Mouse (Mus musculus) neutrophil, adult 5-6 weeks (primary cell): ENCODE measurements around the gene Mrc1. TPM values are rescaled to one million over a fixed set of nuclear protein-coding genes. Genes with fewer than 3 reads are reported as not detected.
"Not testable (repeated sequence)": the region's sequence is repeated elsewhere in the genome, so short reads cannot be mapped to it uniquely, and the experiment has no call there.

ENCODE experiments used
- ATAC-seq: fragments of 151-379, 151-347 bp; 2 replicates; pipeline ENCODE4 v1.8.0; 2017; ENCODE audit warnings: mild to moderate bottlenecking, moderate TSS enrichment; ENCODE audit not compliant: insufficient number of reproducible peaks, poor library complexity, low FRiP score, severe bottlenecking; ENCODE audit errors: extremely low read depth
- total RNA-seq: library from RNA; stranded (forward); fragments of 200-1000 nt; gene quantifications from 2 replicates; pipeline ENCODE4 v1.2.3, GENCODE M21; 2017

The Mrc1 gene
- total RNA-seq = 1.1 and 2.1 TPM in 2 replicates

DNA sequence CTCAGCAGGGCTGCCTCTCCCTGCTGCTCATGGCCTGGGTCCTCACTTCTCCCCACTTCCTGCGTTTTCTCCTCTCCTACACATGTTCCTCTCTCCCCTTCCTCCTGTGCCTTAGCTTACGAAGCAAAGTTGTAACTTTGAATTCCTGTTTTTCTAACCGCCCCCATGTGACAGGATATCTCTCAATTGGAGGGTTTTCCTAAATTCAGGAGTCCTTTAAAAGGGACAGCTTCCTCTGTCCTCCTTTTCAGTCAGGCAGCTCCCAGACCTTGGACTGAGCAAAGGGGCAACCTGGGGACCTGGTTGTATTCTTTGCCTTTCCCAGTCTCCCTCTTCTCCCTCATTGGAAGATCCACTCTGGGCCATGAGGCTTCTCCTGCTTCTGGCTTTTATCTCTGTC is at the start of gene Mrc1:
Mrc1 (plus strand) TSS at position 244 of the 400 bp plus-strand sequence.
- no peak for ATAC-seq

DNA sequence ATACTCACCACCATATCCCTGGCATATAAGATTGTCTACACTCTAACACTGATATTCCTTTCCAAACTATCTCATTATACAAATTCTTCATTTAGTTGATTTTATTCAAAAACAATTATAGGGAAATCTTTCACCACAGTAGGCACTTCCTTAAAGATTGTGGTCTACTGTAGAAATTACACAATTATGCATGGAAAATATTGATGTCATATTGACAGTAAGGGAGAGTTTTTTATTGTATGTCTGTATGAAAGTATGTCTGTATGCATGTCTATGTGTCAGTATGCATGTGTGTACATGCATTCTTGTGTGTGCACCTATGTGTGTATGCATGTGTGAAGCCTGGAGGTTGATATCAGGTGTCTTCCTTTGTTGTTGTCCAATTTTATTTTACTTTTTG is 44.8 kb upstream of the Mrc1 start:
- ATAC-seq = no peak

DNA sequence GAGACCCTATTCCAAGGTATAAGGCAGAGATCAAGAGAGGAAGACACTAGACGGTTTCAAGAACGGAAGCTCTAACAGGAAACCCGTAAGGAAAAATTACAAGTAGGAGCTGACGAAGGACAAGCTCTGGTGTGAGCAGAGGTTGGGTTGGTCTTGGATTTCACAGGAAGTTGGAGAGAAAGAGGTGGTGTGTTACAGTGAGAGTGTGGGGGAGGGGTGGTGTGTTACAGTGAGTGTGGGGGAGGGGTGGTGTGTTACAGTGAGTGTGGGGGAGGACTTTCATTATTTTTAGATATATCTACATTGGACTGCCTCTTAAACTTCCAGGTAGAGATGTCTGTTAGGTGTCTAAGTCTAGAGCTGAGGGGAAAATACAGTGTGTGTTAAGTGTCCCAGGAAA is 38.5 kb upstream of the Mrc1 start:
- ATAC-seq = no peak

DNA sequence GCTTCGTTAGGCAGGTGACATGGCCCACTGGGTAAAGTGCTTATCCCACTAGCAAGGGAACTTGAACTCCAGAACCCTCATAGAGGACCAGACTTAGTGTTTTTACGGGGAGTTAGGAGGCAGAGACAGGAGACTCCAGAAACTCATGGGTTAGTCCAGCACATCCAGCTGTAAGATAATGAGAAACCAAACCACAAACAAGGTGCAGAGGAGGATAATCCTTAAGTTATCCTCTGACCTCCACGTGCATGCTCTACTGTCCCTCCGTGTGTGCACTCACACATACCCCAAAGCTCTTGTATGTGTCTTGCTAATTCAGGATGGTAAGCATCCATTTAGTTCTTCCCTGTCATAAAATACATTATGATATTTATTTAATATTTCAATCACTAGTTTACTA is 37.6 kb upstream of the Mrc1 start:
- no peak for ATAC-seq

DNA sequence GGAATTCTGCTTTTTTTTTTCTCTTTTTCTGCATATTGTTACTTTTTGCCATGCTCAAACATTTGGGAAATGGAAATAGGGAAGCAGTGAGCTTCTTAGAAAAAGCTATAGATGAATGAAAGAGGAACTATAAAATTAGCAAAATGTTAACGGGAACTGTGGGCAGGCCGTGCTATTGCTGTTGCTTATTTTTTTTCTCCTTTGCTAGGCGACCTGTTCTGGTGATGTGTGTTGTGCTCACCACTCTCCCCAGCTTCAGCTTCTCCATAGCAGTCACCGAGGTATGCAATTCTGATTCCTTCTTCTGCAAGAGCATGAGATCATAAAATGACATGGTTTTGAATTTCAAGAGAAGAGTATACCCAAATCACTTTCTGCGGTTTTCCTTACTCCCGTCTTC is 37.1 kb upstream of the Mrc1 start:
- ATAC-seq = 0 out of 2 replicates have a peak, but pooled peaks have one; percentile 13

DNA sequence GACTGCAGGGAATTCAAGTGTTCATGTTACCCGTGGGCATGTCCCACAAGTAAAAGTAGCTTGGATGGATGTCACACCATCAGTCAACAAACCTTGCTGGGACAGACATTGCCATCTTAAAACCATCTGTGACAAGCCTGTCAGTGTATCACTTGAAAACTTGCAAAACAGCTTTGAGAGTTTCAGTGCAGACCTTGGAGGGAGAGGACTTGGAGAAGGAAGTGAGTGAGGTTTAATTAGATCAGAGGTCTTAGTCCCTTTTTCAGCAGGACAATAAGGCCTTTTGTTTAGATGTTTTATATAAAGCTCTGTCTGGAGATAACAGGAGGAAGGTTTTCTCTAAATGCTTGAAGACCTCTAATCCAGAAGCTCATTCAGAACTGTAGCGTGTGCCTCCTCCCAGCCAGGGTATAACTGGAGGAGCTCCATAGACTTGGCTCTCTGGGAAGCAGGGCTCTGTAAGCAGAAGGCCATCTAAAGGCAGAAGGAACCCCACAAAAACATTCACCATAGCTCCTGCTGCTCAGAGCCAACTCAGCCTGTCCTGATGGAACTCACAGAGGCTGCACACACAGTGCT is 30.8 kb upstream of the Mrc1 start:
- not testable (repeated sequence) for ATAC-seq

DNA sequence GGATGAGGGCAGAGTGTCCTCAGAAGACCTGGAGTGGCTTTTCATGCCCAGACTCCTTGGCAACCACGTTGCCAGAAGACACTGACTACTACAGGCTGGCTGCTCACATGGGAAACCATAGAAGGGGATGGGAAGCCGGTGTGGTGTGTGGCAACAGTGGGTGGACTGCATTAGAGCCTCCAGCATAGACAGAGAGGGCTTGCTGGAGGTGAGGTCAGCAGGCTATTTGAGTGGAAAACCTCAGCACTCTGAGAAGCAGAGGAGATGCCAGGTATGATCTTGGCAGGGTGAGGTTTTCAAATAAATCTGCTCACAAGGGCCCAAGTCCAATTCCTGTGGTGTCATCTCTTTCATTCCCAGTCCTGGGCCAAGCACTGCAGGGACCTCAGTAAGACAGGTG is 29.6 kb upstream of the Mrc1 start:
- no peak for ATAC-seq

DNA sequence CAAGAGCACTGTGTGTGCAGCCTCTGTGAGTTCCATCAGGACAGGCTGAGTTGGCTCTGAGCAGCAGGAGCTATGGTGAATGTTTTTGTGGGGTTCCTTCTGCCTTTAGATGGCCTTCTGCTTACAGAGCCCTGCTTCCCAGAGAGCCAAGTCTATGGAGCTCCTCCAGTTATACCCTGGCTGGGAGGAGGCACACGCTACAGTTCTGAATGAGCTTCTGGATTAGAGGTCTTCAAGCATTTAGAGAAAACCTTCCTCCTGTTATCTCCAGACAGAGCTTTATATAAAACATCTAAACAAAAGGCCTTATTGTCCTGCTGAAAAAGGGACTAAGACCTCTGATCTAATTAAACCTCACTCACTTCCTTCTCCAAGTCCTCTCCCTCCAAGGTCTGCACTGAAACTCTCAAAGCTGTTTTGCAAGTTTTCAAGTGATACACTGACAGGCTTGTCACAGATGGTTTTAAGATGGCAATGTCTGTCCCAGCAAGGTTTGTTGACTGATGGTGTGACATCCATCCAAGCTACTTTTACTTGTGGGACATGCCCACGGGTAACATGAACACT is 28.2 kb upstream of the Mrc1 start:
- ATAC-seq = not testable (repeated sequence)

DNA sequence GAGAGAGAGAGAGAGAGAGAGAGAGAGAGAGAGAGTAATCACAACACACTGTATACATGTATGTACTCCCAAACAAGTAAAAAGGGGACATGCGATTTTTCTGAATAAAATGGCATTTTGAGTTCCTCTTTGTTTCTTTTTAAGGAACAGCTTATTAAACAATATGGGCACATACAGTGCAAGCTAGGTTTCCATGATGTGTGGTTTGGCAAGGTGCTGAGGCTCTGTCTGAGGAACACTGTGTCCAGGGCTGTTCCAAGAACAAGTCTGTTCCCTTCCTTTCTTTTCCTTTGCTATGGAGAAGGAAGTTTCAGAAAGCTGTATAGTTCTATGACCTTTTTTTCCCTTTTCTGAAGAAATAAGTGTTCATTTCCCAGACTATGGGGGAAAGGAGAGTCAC is 24.9 kb upstream of the Mrc1 start:
- no peak for ATAC-seq

DNA sequence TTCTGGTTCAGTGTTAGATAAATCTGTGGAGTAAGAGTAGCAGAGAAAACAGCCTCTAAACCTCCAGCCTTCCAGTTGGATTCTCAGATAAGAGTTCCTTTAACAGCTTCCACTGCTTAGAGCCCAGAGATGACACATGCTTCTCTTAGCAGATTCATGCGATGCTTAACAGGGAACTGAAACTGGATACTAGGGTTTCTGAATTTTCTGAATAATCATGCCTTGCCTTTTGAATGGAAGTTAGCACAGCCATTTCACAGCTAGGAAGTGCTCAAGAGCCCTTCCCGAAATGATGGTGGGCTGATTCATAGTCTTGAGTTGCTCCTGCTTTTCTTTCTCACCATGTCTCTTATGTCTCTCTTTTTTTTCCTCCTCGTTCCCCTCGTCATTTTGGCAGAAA is 22.4 kb upstream of the Mrc1 start:
- no peak for ATAC-seq

DNA sequence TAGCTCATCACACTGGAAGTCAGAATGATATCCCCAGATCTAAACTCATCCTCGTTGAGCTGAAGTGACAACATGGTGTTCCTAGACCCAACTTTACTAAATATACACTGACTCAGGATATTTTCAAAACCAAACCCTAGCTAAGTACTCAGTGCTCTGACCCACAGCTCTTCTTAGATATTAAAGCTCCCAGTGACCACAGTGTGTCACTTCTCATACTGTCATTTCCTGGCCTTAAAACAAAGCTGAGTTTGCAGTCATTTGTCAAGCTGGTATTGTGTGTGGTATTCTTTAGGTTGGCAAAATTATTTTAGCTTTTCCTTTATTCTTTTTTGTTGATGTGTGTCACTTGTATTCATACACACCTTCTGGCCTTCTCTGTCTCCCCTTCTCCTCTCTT is 18.5 kb upstream of the Mrc1 start:
- ATAC-seq = no peak

DNA sequence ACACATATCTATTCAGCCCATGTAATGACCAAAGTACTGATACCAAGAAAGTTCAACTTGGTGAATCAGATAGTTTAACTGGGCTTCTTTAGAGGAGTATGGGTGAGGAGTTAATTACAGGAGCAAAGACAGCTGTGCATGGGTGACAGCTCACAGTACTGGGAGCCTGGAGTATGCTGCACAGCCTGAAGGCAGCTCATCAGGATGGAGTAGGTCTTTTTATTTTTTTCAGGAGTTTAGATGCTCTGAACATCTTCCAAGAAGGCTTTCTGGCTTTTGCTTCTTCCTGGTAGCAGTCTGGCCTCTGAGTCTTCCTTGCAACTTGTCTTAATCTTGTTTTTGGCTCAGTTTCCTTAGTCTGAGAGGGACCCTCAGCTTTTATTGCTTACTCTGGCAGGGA is 17.6 kb upstream of the Mrc1 start:
- ATAC-seq = no peak

DNA sequence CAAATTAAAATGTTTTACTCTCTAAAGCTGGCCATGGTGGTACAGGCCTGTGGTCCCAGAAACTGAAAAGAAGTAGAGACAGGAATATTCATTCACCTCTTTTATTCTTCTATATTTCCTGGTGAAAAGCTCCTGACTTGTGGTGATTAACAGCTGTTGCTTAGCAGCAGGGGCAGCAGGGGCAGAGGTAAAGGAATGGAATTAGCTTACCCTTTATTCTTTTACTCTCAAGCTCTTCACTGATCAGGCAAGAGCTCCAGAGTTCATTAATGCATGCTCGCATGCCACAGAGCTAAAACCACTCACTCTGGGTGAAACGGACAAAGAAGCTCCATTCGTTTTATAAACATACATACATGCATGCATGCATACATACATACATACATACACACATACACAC is 14.4 kb upstream of the Mrc1 start:
- ATAC-seq = no peak

DNA sequence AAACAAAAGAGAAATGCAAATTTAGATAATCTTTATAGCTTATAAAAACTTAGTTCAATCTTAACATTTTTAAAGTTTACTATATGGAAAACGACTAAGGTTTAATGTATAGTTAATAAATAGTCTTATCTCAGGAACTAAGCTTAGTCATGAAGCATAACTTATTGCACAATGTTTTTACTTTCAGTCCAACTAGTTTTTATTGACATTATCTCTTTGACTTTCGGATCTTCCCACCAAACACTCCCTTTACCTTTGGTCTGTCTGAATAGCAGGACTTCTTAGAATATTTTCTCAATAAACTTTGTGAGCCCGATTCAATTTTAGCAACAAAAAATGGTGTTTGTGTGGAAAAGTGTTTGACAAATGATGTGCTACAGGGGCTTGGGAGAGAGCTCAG is 12.5 kb upstream of the Mrc1 start:
- no peak for ATAC-seq

DNA sequence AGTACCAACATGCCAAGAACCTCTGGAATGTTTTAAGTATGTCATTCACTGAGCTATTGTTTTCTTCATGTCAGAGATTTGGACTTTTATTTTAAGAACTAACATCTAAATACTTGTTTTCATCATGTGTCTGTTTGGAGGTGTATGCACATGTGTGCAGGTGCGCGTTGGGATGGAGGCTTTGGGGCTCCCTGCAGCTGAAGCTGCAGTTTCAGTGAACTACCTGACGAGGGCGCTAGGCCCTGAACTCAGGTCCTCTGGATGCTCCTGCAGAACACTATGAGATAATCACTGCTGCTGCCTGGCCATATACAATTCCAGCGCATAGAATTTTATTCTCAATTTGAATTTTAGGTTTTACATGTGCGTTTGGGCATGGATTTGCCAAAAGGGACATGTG is 11.1 kb upstream of the Mrc1 start:
- ATAC-seq = no peak

DNA sequence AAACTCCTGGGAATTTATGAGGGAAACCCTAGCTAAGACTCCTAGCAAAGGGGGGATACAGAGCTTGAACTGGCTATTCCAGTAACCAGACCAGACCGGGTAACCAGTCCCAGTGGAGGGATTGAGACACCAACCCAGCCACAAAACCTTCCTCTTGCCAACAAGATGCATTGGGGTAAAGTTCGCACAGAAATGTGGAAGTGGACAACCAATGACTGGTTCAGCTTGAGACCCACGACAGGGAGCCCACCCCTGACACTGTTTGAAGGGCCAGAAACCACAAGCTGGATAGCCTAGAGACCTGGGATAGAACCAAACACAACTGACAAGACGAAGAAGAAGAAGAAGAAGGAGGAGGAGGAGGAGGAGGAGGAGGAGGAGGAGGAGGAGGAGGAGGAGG is 4.8 kb upstream of the Mrc1 start:
- ATAC-seq = no peak

DNA sequence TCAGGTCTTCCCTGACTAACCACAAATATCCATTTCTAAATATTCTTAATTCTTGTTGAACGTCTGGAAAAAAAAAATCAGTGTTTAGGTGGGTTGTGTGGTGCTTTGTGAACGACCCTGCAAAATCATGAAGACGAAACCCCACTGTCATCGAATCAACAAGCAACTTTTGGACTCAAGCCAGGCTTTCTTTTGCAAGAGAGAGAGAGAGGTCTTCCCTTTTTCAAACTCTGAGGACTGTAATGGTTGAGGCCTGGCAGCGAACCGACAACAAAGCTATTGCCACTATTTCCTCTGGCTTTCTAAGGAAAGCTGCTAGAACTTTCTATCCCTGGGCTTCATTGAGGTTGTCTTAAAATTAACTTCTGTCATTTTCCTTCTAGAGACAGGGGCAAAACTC is 697 bp upstream of the Mrc1 start:
- no peak for ATAC-seq

DNA sequence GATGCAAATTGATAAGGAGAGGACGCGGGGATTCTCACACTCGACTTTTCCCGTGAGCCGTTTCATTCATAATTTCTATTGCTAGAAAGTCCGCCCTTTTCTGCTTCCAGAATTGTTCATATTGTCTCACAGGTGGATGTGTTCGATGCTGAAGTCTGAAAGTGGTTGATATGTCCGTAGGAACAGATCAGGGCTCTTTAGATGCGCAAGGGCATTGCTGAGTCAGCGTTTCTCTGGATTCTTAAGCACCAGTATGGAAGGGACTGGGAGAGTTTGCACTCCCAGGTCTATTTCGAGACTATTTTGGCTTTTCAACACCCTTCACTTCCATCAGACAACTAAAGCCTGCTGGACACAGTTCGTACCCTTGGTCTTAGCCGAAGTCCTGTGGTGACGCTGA is 787 bp downstream of the Mrc1 start:
- ATAC-seq = no peak

DNA sequence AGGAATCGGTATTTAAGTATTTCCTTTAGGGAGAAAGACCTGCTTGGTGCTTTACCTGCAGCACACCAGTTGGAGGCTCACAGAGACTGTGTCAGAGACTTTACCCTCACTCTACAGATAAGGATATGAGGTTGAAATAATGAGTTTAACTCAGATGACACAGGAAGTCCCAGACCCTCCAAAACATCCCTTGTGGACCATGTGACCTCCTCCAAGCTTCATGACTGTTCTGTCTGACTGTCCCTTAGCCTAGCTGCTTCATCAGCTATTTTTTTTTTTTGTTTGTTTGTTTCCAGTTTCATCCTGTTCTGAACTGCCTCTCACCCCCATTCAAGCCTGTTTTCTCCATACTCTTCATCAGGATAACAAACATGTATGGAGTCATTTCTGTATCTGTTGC is 3.7 kb downstream of the Mrc1 start:
- no peak for ATAC-seq

DNA sequence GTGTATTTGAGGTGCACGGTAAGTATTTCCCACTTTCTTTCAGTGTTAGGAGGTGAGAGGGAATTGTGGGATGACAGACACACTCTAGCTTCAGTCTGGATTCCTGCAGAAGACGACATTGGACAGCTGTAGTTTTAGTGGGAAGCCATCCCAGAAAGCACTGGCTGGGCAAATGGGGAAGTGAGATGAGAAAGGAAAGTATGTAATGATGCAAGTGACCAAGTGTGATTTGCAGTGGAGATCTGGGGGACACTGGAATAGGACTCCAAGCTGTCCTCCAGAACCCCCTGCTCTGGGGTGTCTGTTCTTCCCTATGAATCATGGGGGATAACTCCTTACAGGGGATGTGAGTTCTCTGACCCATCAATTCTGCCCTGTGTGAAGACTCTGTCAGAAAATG is 4.8 kb downstream of the Mrc1 start:
- no peak for ATAC-seq

DNA sequence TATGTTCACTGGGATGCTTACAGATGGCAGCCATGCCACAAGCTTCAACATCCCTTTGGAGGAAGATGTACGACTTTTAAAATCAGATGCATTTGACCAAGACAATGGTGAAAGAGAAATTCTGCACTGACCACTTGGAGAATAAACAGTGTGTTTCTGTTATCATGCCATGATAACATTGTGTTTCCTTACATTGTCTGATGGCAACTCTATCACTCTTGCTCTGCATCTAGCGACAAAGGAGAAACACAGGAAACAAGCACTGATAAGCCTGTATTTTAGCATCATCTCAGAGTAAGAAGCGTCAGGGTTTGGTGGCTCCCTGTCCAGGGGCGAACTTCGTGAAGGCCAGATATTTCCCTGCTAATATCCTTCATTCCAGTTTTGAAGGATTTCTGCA is 6.1 kb downstream of the Mrc1 start:
- no peak for ATAC-seq
